Mouse (Mus musculus) stomach, postnatal 0 days (tissue): ENCODE results near the gene Dap. TPM values are rescaled to one million over a fixed set of nuclear protein-coding genes. Genes with fewer than 3 reads are reported as not detected.

ENCODE experiments used
- ATAC-seq: fragments of 200-750 bp; cut with Nextera tagmentation; 2 replicates; pipeline ENCODE4 v1.8.0; 2017; ENCODE audit not compliant: low FRiP score, low TSS enrichment
- DNase-seq: peaks from one replicate; pipeline ENCODE4 v3.0.0-alpha.2; 2016; ENCODE audit warnings: low spot score
- H3K27ac ChIP-seq: fragments of 300-500 bp; sonication (generic); replicated peaks from 2 replicates; pipeline ENCODE4 v1.5.1; 2014; ENCODE audit warnings: mild to moderate bottlenecking, control low read depth
- H3K27me3 ChIP-seq: fragments of 300-500 bp; sonication (generic); 2 replicates; pipeline ENCODE4 v1.6.1; 2014; ENCODE audit warnings: low read length; ENCODE audit not compliant: control insufficient read depth, insufficient read depth
- H3K36me3 ChIP-seq: fragments of 300-500 bp; sonication (generic); 2 replicates; pipeline ENCODE4 v1.6.1; 2014; ENCODE audit warnings: low read length, mixed read lengths; ENCODE audit not compliant: control insufficient read depth, insufficient read depth
- H3K4me1 ChIP-seq: fragments of 300-500 bp; sonication (generic); replicated peaks from 2 replicates; pipeline ENCODE4 v1.6.1; 2014; ENCODE audit warnings: antibody characterized with exemption; ENCODE audit not compliant: control insufficient read depth, insufficient read depth
- H3K4me2 ChIP-seq: fragments of 300-500 bp; sonication (generic); replicated peaks from 2 replicates; pipeline ENCODE4 v1.6.1; 2014; ENCODE audit warnings: low read depth, mild to moderate bottlenecking, control low read depth, moderate library complexity
- H3K4me3 ChIP-seq: fragments of 300-500 bp; sonication (generic); 2 replicates; pipeline ENCODE4 v1.5.1; 2014; ENCODE audit warnings: low read depth, low read length, control low read depth
- H3K9ac ChIP-seq: fragments of 300-500 bp; sonication (generic); 2 replicates; pipeline ENCODE4 v1.6.1; 2014; ENCODE audit warnings: mild to moderate bottlenecking, low read length, control low read depth, mixed read lengths
- H3K9me3 ChIP-seq: fragments of 300-500 bp; sonication (generic); 2 replicates; pipeline ENCODE4 v1.6.1; 2016; ENCODE audit warnings: low read length; ENCODE audit not compliant: control insufficient read depth
- CTCF ChIP-seq: IDR thresholded peaks from 2 replicates; pipeline ENCODE4 v1.5.1; 2016; ENCODE audit warnings: antibody characterized with exemption, low read depth, mild to moderate bottlenecking, moderate library complexity
- EP300 ChIP-seq: optimal IDR thresholded peaks from 2 replicates; pipeline ENCODE3; 2016; ENCODE audit warnings: antibody characterized with exemption
- WGBS: fragments of 180-500 bp; shearing (Covaris S2); extraction: QIAGEN DNeasy Blood & Tissue Kit; methylation state at CpG from one replicate; pipeline ENCODE4 v1.1.7; 2014; 5-methylcytosine and 5-hydroxymethylcytosine counted together
- polyA plus RNA-seq: library from polyadenylated mRNA; unstranded; fragments of >200 nt; fragmentation: Nextera tagmentation; extraction: Ambion mirVana; gene quantifications from 2 replicates; pipeline ENCODE4 v1.2.1, GENCODE M21; 2015

Gene Dap
- polyA plus RNA-seq, 1 experiment from 2014 or later, result 120 TPM

GRCm38 (mm10) chr15:31318158-31318955 is 94.2 kb downstream of the Dap start:
- Histone ChIP-seq H3K4me1 (no peaks in the 10 kb centered on the region), H3K4me2 (no peak overlapping the region), H3K27me3 (no peaks in the 10 kb centered on the region), H3K9me3 (no peaks in the 10 kb centered on the region), H3K4me3 (no peak overlapping the region), H3K27ac (no peak overlapping the region), H3K36me3 (no peaks in the 10 kb centered on the region), H3K9ac (no peak overlapping the region)
- DNase-seq (no peak), ATAC-seq (no peak)
- 33% methylated on average over 6 of the region's 6 CpGs for WGBS
- TF ChIP-seq CTCF (no peak), EP300 (no peak)

GRCm38 (mm10) chr15:31319046-31319445 is 94.9 kb downstream of the Dap start:
- Histone ChIP-seq H3K4me2 (no peak overlapping the region), H3K27ac (no peak overlapping the region), H3K36me3 (no peaks in the 10 kb centered on the region), H3K9ac (no peak overlapping the region), H3K27me3 (no peaks in the 10 kb centered on the region), H3K9me3 (no peaks in the 10 kb centered on the region), H3K4me1 (no peaks in the 10 kb centered on the region), H3K4me3 (no peak overlapping the region)
- 60% methylated on average over 4 of the region's 4 CpGs for WGBS
- ATAC-seq, result no peak
- DNase-seq, result no peak
- TF ChIP-seq EP300 (no peak), CTCF (no peak)

DNA sequence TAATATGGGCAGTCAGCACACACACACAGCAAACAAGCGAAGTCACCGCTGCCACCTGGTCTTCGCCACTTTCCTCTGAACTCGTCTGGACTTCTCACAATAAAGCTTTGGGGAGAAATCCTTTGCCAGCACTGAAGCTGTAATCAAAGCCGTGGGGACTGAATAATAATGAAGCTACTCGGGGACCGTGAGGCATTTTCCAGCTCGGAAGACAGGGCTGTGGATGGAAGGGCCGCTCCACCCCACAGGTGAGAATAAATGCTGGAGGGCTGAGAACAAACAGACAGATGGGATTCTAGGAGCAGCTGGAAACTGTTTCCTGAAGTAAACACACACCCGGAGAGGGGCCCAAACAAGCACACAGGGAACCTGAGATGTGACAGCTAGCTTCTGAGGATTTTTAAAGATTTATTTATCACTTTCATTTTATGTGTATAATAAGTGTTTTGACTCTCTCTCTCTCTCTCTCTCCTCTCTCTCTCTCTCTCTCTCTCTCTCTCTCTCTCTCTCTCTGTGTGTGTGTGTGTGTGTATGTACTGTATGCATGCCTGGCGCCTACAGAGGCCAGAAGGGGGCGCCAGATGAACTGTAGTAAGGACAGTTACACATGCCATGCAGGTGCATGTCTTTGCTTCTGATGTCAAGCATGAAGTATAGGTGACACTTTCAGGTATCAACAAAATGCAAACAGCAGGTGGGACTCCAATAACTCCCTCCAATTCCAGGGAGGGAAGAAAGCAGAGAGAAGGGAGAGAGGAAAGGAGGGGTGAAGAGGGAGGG is 96.7 kb downstream of the Dap start:
- no peak overlapping the region for H3K4me3 ChIP-seq
- peak; percentile 41 for TF ChIP-seq CTCF
- no peak for TF ChIP-seq EP300
- 47% methylated on average over 12 of the region's 12 CpGs for WGBS
- no peak for DNase-seq
- H3K27me3 ChIP-seq, result no peaks in the 10 kb centered on the region
- no peaks in the 10 kb centered on the region for H3K9me3 ChIP-seq
- ATAC-seq, result no peak
- no peak overlapping the region for H3K9ac ChIP-seq
- no peak overlapping the region for H3K4me2 ChIP-seq
- no peaks in the 10 kb centered on the region for H3K36me3 ChIP-seq
- H3K4me1 ChIP-seq, result no peaks in the 10 kb centered on the region
- H3K27ac ChIP-seq, result no peak overlapping the region

DNA sequence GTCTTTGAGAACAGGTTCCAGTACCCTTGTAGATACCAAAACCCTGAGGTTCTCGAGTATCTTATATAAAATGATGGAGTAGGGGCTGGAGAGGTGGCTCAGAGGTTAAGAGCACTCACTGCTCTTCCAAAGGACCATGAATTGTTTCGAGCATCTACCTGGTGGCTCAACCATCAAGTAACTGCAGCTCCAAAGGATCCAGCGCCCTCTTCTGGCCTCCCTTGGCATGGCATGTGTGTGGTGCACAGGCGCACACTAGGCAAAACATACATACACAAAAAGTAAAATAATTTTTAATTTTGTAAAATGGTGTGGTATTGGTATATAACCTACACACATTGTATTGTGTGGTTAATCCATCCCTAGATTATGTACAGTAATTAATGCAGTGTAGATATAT is 99.6 kb downstream of the Dap start:
- Histone ChIP-seq H3K27me3 (no peaks in the 10 kb centered on the region), H3K9ac (no peak overlapping the region), H3K9me3 (no peaks in the 10 kb centered on the region), H3K27ac (no peak overlapping the region), H3K4me3 (no peak overlapping the region), H3K4me2 (no peak overlapping the region), H3K4me1 (no peaks in the 10 kb centered on the region), H3K36me3 (no peaks in the 10 kb centered on the region)
- 80% methylated on average over 4 of the region's 4 CpGs for WGBS
- DNase-seq (no peak), ATAC-seq (no peak)
- TF ChIP-seq EP300, result no peak
- TF ChIP-seq CTCF, result peak; percentile 46

Other genes starting within 250 kb of the Dap start
- 0.27 and 0.41 TPM in 2 replicates for gene Ankrd33b, start 143.4 kb downstream of the Dap start, polyA plus RNA-seq
- 1.4 and 1.8 TPM in 2 replicates for gene Ropn1l, start 229.4 kb downstream of the Dap start, polyA plus RNA-seq